Mouse (Mus musculus) heart, embryonic 14.5 days (tissue): ENCODE measurements at regions not wholly inside any gene's neighbourhood (a gene's known extent, or its start where the extent isn't known, plus 50 kb on each side); places are given as distances from the start of the nearest gene placed in this dataset.

ENCODE experiments used
- ATAC-seq: fragments of 200-750 bp; cut with Nextera tagmentation; 2 replicates; pipeline ENCODE4 v1.8.0; 2017; ENCODE audit warnings: low read depth, moderate TSS enrichment; ENCODE audit not compliant: insufficient number of reproducible peaks, insufficient read depth, low FRiP score
- H3K27ac ChIP-seq, 2 experiments: fragments of 200-500 bp in 1 of 2; fragments of 300-500 bp in 1 of 2; sonication (generic) in 1 of 2; replicated peaks in 1 of 2; 2 replicates each; pipeline ENCODE4 v1.5.1; 2012 to 2014; ENCODE audit warnings: low read depth in 2 of 2, low read length in 2 of 2, control low read depth in 1 of 2, mild to moderate bottlenecking in 1 of 2, mixed read lengths in 1 of 2; ENCODE audit not compliant: control insufficient read depth in 1 of 2, insufficient read depth in 1 of 2
- H3K27me3 ChIP-seq: fragments of 300-500 bp; sonication (generic); 2 replicates; pipeline ENCODE4 v1.6.1; 2014; ENCODE audit warnings: mild to moderate bottlenecking, low read length, control low read depth; ENCODE audit not compliant: control insufficient read depth, insufficient read depth
- H3K36me3 ChIP-seq: fragments of 300-500 bp; sonication (generic); 2 replicates; pipeline ENCODE4 v1.6.1; 2014; ENCODE audit warnings: mild to moderate bottlenecking, control low read depth, low read length, mixed read lengths; ENCODE audit not compliant: control insufficient read depth, insufficient read depth
- H3K4me1 ChIP-seq, 2 experiments: fragments of 200-500 bp in 1 of 2; fragments of 300-500 bp in 1 of 2; sonication (generic) in 1 of 2; 2 replicates each; pipeline ENCODE4 v1.6.1; 2012 to 2014; ENCODE audit warnings: low read length in 2 of 2, control low read depth in 1 of 2, mixed read lengths in 1 of 2; ENCODE audit not compliant: control insufficient read depth in 2 of 2, insufficient read depth in 2 of 2
- H3K4me2 ChIP-seq: fragments of 300-500 bp; sonication (generic); 2 replicates; pipeline ENCODE4 v1.6.1; 2014; ENCODE audit warnings: mild to moderate bottlenecking, low read length
- H3K4me3 ChIP-seq, 2 experiments: fragments of 200-500 bp in 1 of 2; fragments of 300-500 bp in 1 of 2; sonication (generic) in 1 of 2; 2 replicates each; pipeline ENCODE4 v1.5.1; 2012 to 2014; ENCODE audit warnings: low read length in 2 of 2, mild to moderate bottlenecking in 2 of 2, control low read depth in 1 of 2, low read depth in 1 of 2, moderate library complexity in 1 of 2; ENCODE audit not compliant: control insufficient read depth in 1 of 2, insufficient read depth in 1 of 2
- H3K9ac ChIP-seq: fragments of 300-500 bp; sonication (generic); 2 replicates; pipeline ENCODE4 v1.6.1; 2014; ENCODE audit warnings: mild to moderate bottlenecking, low read length
- H3K9me3 ChIP-seq: fragments of 300-500 bp; sonication (generic); 2 replicates; pipeline ENCODE4 v1.6.1; 2016; ENCODE audit warnings: low read length, control low read depth; ENCODE audit not compliant: control insufficient read depth
- WGBS: fragments of 180-500 bp; shearing (Covaris S2); extraction: QIAGEN DNeasy Blood & Tissue Kit; methylation state at CpG from one replicate; pipeline ENCODE4 v1.1.7; 2014; 5-methylcytosine and 5-hydroxymethylcytosine counted together

DNA sequence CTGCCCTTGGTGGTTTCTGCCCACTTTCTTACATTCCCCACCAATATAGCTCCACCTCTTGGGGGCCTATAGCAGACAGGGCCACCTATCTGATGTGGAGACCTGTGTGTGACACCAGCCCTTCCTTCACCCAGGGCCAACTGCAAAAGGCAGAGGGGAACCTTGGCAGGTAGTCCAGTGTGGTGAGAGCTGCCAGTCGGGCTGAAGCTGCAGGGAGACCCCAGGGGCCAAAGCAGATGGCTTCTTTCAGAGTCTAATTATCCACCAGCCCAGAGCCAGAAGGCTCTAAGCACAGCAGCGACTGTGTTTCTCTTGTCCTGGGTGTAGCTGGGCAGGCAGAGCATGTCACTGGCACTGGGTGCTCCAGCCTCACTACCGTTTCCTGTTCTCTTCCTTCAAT lies 104.5 kb downstream of the Chst1 start:
- WGBS, result 41% methylated on average over 3 of the region's 3 CpGs
- ATAC-seq, result no peak

GRCm38 (mm10) chr2:92709668-92710067 lies 110.2 kb downstream of the Chst1 start:
- Histone ChIP-seq H3K9me3 (no peaks in the 10 kb centered on the region), H3K4me3 (no peak overlapping the region), H3K4me1 (peaks cover 0 to 6% of the 10 kb centered on the region in 2 experiments; a peak in 2 of 4 replicates), H3K27me3 (no peaks in the 10 kb centered on the region), H3K9ac (no peak overlapping the region), H3K4me2 (no peak overlapping the region), H3K27ac (no peak overlapping the region), H3K36me3 (no peaks in the 10 kb centered on the region)
- ATAC-seq, result no peak
- WGBS, result 76% methylated on average over 3 of the region's 3 CpGs

More for the DNA sequence above, 104.5 kb downstream of the Chst1 start:
- Histone ChIP-seq H3K9me3 (no peaks in the 10 kb centered on the region), H3K4me3 (no peak overlapping the region), H3K9ac (no peak overlapping the region), H3K36me3 (no peaks in the 10 kb centered on the region), H3K4me1 (0 out of 4 replicates have a peak, but pooled peaks cover 0 to 3% of the 10 kb centered on the region in 2 experiments), H3K27me3 (no peaks in the 10 kb centered on the region), H3K4me2 (no peak overlapping the region), H3K27ac (no peak overlapping the region)

DNA sequence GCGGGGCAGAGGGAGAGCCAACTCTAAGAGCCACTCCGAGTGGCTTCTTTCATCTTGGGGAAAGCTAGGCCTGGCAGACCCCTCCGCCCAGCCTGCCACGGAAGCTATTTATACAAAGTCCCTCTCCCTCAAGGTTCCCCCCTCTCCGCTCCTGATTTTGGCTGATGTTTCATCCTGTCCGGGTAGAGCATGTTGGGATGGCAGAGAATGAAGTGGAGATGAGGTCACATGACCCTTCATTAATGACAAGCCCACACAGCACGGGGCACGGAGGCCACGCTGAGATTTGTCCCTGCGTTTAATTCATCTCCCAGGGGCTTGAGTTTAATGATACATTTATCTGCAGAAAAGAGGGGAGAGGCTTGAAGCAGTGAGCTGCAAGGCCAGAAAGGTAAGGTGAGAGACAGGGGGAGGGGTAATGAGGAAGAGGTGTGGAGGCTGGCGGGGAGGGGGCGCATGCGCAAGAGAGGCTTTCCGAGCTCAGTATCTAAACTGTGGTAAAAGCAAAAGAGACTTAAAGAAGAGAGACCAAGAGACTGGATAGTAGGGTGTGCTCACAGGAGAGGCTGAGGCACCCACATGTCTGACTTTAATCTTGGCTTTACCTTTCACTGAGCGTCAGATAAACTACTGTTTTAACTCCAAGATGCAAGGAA lies 111.7 kb downstream of the Chst1 start:
- Histone ChIP-seq H3K4me1 (peaks cover 0 to 6% of the 10 kb centered on the region in 2 experiments; a peak in 2 of 4 replicates), H3K27me3 (no peaks in the 10 kb centered on the region), H3K9ac (0 out of 2 replicates have a peak overlapping the region, but pooled peaks have one; percentile 21), H3K4me3 (peak overlapping the region; percentile 19 to 24), H3K27ac (no peak overlapping the region), H3K36me3 (no peaks in the 10 kb centered on the region), H3K4me2 (peak overlapping the region; percentile 55), H3K9me3 (no peaks in the 10 kb centered on the region)
- 21% methylated on average over 15 of the region's 15 CpGs for whole genome bisulfite sequencing
- ATAC-seq, result no peak

- ATAC-seq, result no peak
- Histone ChIP-seq H3K36me3 (no peaks in the 10 kb centered on the region), H3K4me1 (peaks cover 0 to 6% of the 10 kb centered on the region in 2 experiments; a peak in 2 of 4 replicates), H3K4me2 (no peak overlapping the region), H3K27ac (no peak overlapping the region), H3K4me3 (no peak overlapping the region), H3K27me3 (no peaks in the 10 kb centered on the region), H3K9ac (no peak overlapping the region), H3K9me3 (no peaks in the 10 kb centered on the region)
- WGBS, result 53% methylated on average over 11 of the region's 11 CpGs
Measured at GRCm38 (mm10) chr2:92712266-92713144, 113.0 kb downstream of the Chst1 start.

DNA sequence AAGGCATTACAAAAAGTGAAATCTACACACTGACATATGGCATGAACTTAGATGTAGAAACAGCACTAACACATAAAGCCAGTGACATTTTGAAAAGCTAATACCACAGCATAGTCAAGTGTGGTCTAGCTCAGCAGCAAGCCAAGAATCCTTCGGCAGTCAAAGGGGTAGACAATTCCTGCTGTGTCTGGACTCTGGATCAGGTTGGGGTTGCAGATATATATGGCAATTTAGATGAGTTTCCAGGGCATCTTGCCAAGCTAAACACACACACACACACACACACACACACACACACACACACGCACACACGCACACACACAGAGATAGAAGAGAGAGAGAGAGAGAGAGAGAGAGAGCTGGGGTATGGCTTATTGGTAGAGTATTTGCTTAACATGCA lies 118.2 kb downstream of the Chst1 start:
- H3K9ac ChIP-seq, result no peak overlapping the region
- H3K27ac ChIP-seq, result no peak overlapping the region
- 70% methylated on average over 3 of the region's 3 CpGs for WGBS
- no peak overlapping the region for H3K4me2 ChIP-seq
- peaks cover 7% of the 10 kb centered on the region; the same call in 1 of the 2 replicates for H3K9me3 ChIP-seq
- no peaks in the 10 kb centered on the region for H3K36me3 ChIP-seq
- no peaks in the 10 kb centered on the region for H3K4me1 ChIP-seq
- no peaks in the 10 kb centered on the region for H3K27me3 ChIP-seq
- ATAC-seq, result no peak
- no peak overlapping the region for H3K4me3 ChIP-seq

- ATAC-seq, result no peak
- 72% methylated on average over 3 of the region's 3 CpGs for WGBS
- no peak overlapping the region for H3K4me2 ChIP-seq
Measured at GRCm38 (mm10) chr2:92721951-92722350, 122.4 kb downstream of the Chst1 start.

GRCm38 (mm10) chr2:92723618-92724263 lies 124.2 kb downstream of the Chst1 start:
- no peaks in the 10 kb centered on the region for H3K27me3 ChIP-seq
- H3K4me1 ChIP-seq, result peaks cover 12 to 17% of the 10 kb centered on the region in 2 experiments
- H3K9me3 ChIP-seq, result peaks cover 7% of the 10 kb centered on the region; the same call in 1 of the 2 replicates
- ATAC-seq, result no peak
- no peaks in the 10 kb centered on the region for H3K36me3 ChIP-seq
- H3K4me3 ChIP-seq, result no peak overlapping the region
- no peak overlapping the region for H3K27ac ChIP-seq
- 57% methylated on average over 9 of the region's 9 CpGs for whole genome bisulfite sequencing
- no peak overlapping the region for H3K4me2 ChIP-seq
- no peak overlapping the region for H3K9ac ChIP-seq

More at GRCm38 (mm10) chr2:92721951-92722350, 122.4 kb downstream of the Chst1 start:
- H3K4me3 ChIP-seq, result no peak overlapping the region
- H3K9me3 ChIP-seq, result peaks cover 7% of the 10 kb centered on the region; the same call in 1 of the 2 replicates
- no peak overlapping the region for H3K27ac ChIP-seq
- H3K4me1 ChIP-seq, result peaks cover 6 to 9% of the 10 kb centered on the region in 2 experiments
- no peak overlapping the region for H3K9ac ChIP-seq
- no peaks in the 10 kb centered on the region for H3K36me3 ChIP-seq
- no peaks in the 10 kb centered on the region for H3K27me3 ChIP-seq
